Mouse (Mus musculus): Measurements from ENCODE around the gene Vasp. TPM values are rescaled to one million over a fixed set of nuclear protein-coding genes. Genes with fewer than 3 reads are reported as not detected.

Vasp gene
- total and polyA plus RNA-seq, 2 experiments from 2014 or later, result 30.0 to 40.6 TPM

DNA sequence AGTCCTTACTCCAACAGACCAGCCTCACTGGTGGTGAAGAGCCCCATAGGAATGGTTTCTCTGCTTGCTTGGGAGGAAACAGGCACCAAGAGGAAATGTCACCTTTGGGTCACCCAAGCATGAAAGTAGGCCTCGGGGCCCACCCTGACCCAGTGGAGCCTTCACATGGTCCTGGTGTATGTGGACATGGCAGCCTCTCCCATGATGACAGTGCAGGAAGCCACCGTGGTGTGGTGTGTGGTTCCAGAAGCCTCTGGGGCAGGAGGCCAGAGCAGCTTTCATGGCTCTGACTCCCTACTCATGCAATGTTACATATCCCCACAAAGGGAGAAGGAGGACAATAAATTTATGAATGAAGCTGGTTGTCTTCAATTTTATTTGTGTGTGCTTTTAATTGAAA, 24.1 kb downstream of the Vasp start:
- TF ChIP-seq CTCF (IDR thresholded peaks at IDR 0.05; ENCODE audit: low read depth), result no peak
- WGBS, result 92% methylated on average over 2 of the region's 2 CpGs
- H3K4me3 ChIP-seq (ENCODE audit: low read depth, low read length), result no peak overlapping the region
- DNase-seq, result no peak
- H3K27me3 ChIP-seq (ENCODE audit: insufficient read depth, low read length), result no peaks in the 10 kb centered on the region
- H3K9ac ChIP-seq, result no peak overlapping the region
- H3K4me1 ChIP-seq (ENCODE audit: insufficient read depth), result no peaks in the 10 kb centered on the region
- H3K36me3 ChIP-seq (ENCODE audit: insufficient read depth), result peaks cover 18% of the 10 kb centered on the region
- no peak overlapping the region for H3K4me2 ChIP-seq (ENCODE audit: low read depth)
- H3K9me3 ChIP-seq (ENCODE audit: low read length), result no peaks in the 10 kb centered on the region
- H3K27ac ChIP-seq (ENCODE audit: low read depth, low read length), result no peak overlapping the region
- no peak for ATAC-seq

DNA sequence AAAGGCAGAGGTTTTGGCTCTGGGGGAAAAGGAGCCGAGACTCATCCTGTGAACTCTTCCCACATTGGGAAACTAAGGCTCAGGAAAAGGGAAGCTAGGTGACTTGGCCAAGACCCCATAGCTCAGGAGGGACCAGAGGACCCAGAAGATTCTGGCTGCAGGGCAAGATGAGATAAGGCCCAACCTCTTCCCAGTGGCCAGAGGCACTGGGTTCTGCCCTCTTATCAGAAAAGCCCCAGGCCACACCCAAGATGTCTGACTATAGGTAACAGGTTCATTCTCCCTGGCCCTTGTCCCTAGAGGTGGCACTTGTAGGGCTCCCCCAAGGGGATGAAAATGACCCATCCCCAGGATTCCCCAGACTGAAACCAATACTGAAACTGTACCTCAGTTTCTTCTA, 24.8 kb downstream of the Vasp start:
- Histone ChIP-seq H3K9ac (no peak overlapping the region), H3K4me3 (ENCODE audit: low read depth, low read length) (no peak overlapping the region), H3K27me3 (ENCODE audit: insufficient read depth, low read length) (no peaks in the 10 kb centered on the region), H3K27ac (ENCODE audit: low read depth, low read length) (no peak overlapping the region), H3K9me3 (ENCODE audit: low read length) (no peaks in the 10 kb centered on the region), H3K4me2 (ENCODE audit: low read depth) (no peak overlapping the region), H3K36me3 (ENCODE audit: insufficient read depth) (peaks cover 18% of the 10 kb centered on the region), H3K4me1 (ENCODE audit: insufficient read depth) (no peaks in the 10 kb centered on the region)
- ATAC-seq (no peak), DNase-seq (no peak)
- no peak for TF ChIP-seq CTCF (IDR thresholded peaks at IDR 0.05; ENCODE audit: low read depth)
- WGBS, result 90% methylated on average over 1 of the region's 1 CpGs

GRCm38 (mm10) chr7:19245083-19245482, 26.5 kb downstream of the Vasp start:
- DNase-seq, result no peak
- Histone ChIP-seq H3K9ac (no peak overlapping the region), H3K9me3 (ENCODE audit: low read length) (no peaks in the 10 kb centered on the region), H3K4me3 (ENCODE audit: low read depth, low read length) (no peak overlapping the region), H3K27me3 (ENCODE audit: insufficient read depth, low read length) (no peaks in the 10 kb centered on the region), H3K27ac (ENCODE audit: low read depth, low read length) (no peak overlapping the region), H3K36me3 (ENCODE audit: insufficient read depth) (peaks cover 18% of the 10 kb centered on the region), H3K4me2 (ENCODE audit: low read depth) (no peak overlapping the region), H3K4me1 (ENCODE audit: insufficient read depth) (no peaks in the 10 kb centered on the region)
- TF ChIP-seq CTCF (IDR thresholded peaks at IDR 0.05; ENCODE audit: low read depth), result no peak
- no peak for ATAC-seq
- WGBS, result 87% methylated on average over 3 of the region's 3 CpGs

GRCm38 (mm10) chr7:19243858-19244257, 27.8 kb downstream of the Vasp start:
- Histone ChIP-seq H3K36me3 (ENCODE audit: insufficient read depth) (peaks cover 18% of the 10 kb centered on the region), H3K9me3 (ENCODE audit: low read length) (no peaks in the 10 kb centered on the region), H3K4me2 (ENCODE audit: low read depth) (no peak overlapping the region), H3K4me3 (ENCODE audit: low read depth, low read length) (no peak overlapping the region), H3K27me3 (ENCODE audit: insufficient read depth, low read length) (no peaks in the 10 kb centered on the region), H3K4me1 (ENCODE audit: insufficient read depth) (no peaks in the 10 kb centered on the region), H3K27ac (ENCODE audit: low read depth, low read length) (no peak overlapping the region), H3K9ac (no peak overlapping the region)
- no peak for TF ChIP-seq CTCF (IDR thresholded peaks at IDR 0.05; ENCODE audit: low read depth)
- WGBS, result 28% methylated on average over 5 of the region's 5 CpGs
- no peak for ATAC-seq
- no peak for DNase-seq

GRCm38 (mm10) chr7:19242005-19242404, 29.6 kb downstream of the Vasp start:
- ATAC-seq (no peak), DNase-seq (no peak)
- no peaks in the 10 kb centered on the region for H3K27me3 ChIP-seq (ENCODE audit: insufficient read depth, low read length)
- no peak for TF ChIP-seq CTCF (IDR thresholded peaks at IDR 0.05; ENCODE audit: low read depth)
- no peak overlapping the region for H3K9ac ChIP-seq
- peaks cover 17% of the 10 kb centered on the region for H3K36me3 ChIP-seq (ENCODE audit: insufficient read depth)
- no peak overlapping the region for H3K4me3 ChIP-seq (ENCODE audit: low read depth, low read length)
- WGBS, result 89% methylated on average over 1 of the region's 1 CpGs
- H3K4me1 ChIP-seq (ENCODE audit: insufficient read depth), result no peaks in the 10 kb centered on the region
- no peak overlapping the region for H3K4me2 ChIP-seq (ENCODE audit: low read depth)
- H3K27ac ChIP-seq (ENCODE audit: low read depth, low read length), result no peak overlapping the region
- no peaks in the 10 kb centered on the region for H3K9me3 ChIP-seq (ENCODE audit: low read length)

DNA sequence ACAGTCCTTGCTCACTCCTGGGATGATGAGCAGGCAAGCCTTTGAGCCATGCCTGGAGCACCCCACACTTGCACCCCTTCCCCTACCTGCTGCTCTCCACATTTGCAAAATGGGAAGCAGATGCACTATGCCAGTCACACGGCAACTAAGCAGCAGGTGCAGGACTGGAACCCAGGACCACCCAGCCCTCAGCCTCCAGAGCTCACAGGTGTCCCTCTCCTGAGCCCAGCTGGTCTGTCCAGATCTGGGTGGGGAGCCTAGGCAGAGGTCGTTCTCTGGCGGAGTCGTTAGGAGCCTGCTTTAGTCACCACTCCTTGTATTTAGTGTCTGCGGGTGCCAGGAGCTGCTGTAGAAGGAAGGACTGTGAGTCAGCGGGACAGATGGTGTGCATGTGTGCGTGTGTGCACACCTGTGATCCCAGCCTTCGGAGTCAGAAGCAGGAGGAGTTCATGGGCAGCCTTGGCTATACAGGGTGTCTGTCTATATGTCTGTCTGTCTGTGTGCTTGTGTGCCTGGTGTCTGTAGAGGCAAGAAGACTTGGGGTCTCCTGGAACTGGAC, 30.6 kb downstream of the Vasp start:
- no peak overlapping the region for H3K4me2 ChIP-seq (ENCODE audit: low read depth)
- no peak for DNase-seq
- ATAC-seq, result no peak
- no peak overlapping the region for H3K9ac ChIP-seq
- WGBS, result 80% methylated on average over 8 of the region's 8 CpGs
- H3K4me3 ChIP-seq (ENCODE audit: low read depth, low read length), result no peak overlapping the region
- no peak overlapping the region for H3K27ac ChIP-seq (ENCODE audit: low read depth, low read length)
- H3K9me3 ChIP-seq (ENCODE audit: low read length), result no peaks in the 10 kb centered on the region
- TF ChIP-seq CTCF (IDR thresholded peaks at IDR 0.05; ENCODE audit: low read depth), result no peak
- no peaks in the 10 kb centered on the region for H3K4me1 ChIP-seq (ENCODE audit: insufficient read depth)
- no peaks in the 10 kb centered on the region for H3K27me3 ChIP-seq (ENCODE audit: insufficient read depth, low read length)
- H3K36me3 ChIP-seq (ENCODE audit: insufficient read depth), result peaks cover 13% of the 10 kb centered on the region

GRCm38 (mm10) chr7:19239986-19240385, 31.6 kb downstream of the Vasp start:
- no peak for ATAC-seq
- no peaks in the 10 kb centered on the region for H3K4me1 ChIP-seq (ENCODE audit: insufficient read depth)
- no peak overlapping the region for H3K4me2 ChIP-seq (ENCODE audit: low read depth)
- 0 out of 2 replicates have a peak, but pooled peaks cover 5% of the 10 kb centered on the region for H3K36me3 ChIP-seq (ENCODE audit: insufficient read depth)
- TF ChIP-seq CTCF (IDR thresholded peaks at IDR 0.05; ENCODE audit: low read depth), result no peak
- WGBS, result 55% methylated on average over 4 of the region's 4 CpGs
- H3K9ac ChIP-seq, result no peak overlapping the region
- H3K4me3 ChIP-seq (ENCODE audit: low read depth, low read length), result no peak overlapping the region
- no peaks in the 10 kb centered on the region for H3K9me3 ChIP-seq (ENCODE audit: low read length)
- no peak overlapping the region for H3K27ac ChIP-seq (ENCODE audit: low read depth, low read length)
- DNase-seq, result no peak
- no peaks in the 10 kb centered on the region for H3K27me3 ChIP-seq (ENCODE audit: insufficient read depth, low read length)

All from forebrain, postnatal 0 days (tissue).